Mouse (Mus musculus): ENCODE results near the gene Olfr330. TPM values are rescaled to one million over a fixed set of nuclear protein-coding genes. Genes with fewer than 3 reads are reported as not detected.
"Not testable (repeated sequence)": the region's sequence is repeated elsewhere in the genome, so short reads cannot be mapped to it uniquely, and the experiment has no call there.

The Olfr330 gene
- polyA plus RNA-seq (2016; fragmentation: Nextera tagmentation; extraction: Ambion mirVana): not detected in 2 replicates

GRCm38 (mm10) chr11:58534736-58535135 is at the start of gene Olfr330:
Gene Olfr330, minus strand, starts transcription at chr11:58534836.
- not testable (repeated sequence) for H3K36me3 ChIP-seq (replicated peaks); H3K4me1 ChIP-seq; DNase-seq (ENCODE audit: low spot score); H3K9me3 ChIP-seq; H3K27me3 ChIP-seq (replicated peaks; ENCODE audit: low read depth, poor library complexity, severe bottlenecking); H3K27ac ChIP-seq (replicated peaks); H3K4me3 ChIP-seq

- Histone ChIP-seq H3K36me3 (replicated peaks) (no peaks in the 10 kb centered on the region), H3K4me3 (no peak overlapping the region), H3K9me3 (no peaks in the 10 kb centered on the region), H3K4me1 (no peaks in the 10 kb centered on the region), H3K27ac (replicated peaks) (no peak overlapping the region), H3K27me3 (replicated peaks; ENCODE audit: low read depth, poor library complexity, severe bottlenecking) (no peaks in the 10 kb centered on the region)
- WGBS: 85% methylated on average over 8 of the region's 8 CpGs
- no peak for DNase-seq (ENCODE audit: low spot score)
Measured at GRCm38 (mm10) chr11:58578636-58579035, 44.0 kb upstream of the Olfr330 start.

- Histone ChIP-seq H3K36me3 (replicated peaks) (no peaks in the 10 kb centered on the region), H3K4me3 (no peak within 1 kb of the TSS), H3K4me1 (no peaks in the 10 kb centered on the region), H3K27ac (replicated peaks) (no peak within 1 kb of the TSS), H3K27me3 (replicated peaks; ENCODE audit: low read depth, poor library complexity, severe bottlenecking) (no peaks in the 10 kb centered on the region), H3K9me3 (no peaks in the 10 kb centered on the region)
- DNase-seq (ENCODE audit: low spot score): no peak
- WGBS: 77% methylated on average over 1 of the region's 1 CpGs
Measured at GRCm38 (mm10) chr11:58577430-58577829, 42.8 kb upstream of the Olfr330 start, which contains the start of gene Olfr325. Gene Olfr325, plus strand, starts transcription at chr11:58577730.

- H3K36me3 ChIP-seq (replicated peaks): no peaks in the 10 kb centered on the region
- H3K4me1 ChIP-seq: no peaks in the 10 kb centered on the region
- 82% methylated on average over 5 of the region's 5 CpGs for WGBS
- no peak for DNase-seq (ENCODE audit: low spot score)
- no peaks in the 10 kb centered on the region for H3K27me3 ChIP-seq (replicated peaks; ENCODE audit: low read depth, poor library complexity, severe bottlenecking)
- no peak within 1 kb of the TSS for H3K27ac ChIP-seq (replicated peaks)
- H3K4me3 ChIP-seq: no peak within 1 kb of the TSS
- no peaks in the 10 kb centered on the region for H3K9me3 ChIP-seq
Measured at GRCm38 (mm10) chr11:58570405-58570804, 35.8 kb upstream of the Olfr330 start, which contains the start of gene Olfr224. Gene Olfr224, minus strand, starts transcription at chr11:58570553.

GRCm38 (mm10) chr11:58555536-58555935 is 20.9 kb upstream of the Olfr330 start, which contains the start of gene Olfr328:
Gene Olfr328, minus strand, starts transcription at chr11:58555636.
- 93% methylated on average over 1 of the region's 1 CpGs for WGBS
- Histone ChIP-seq H3K27me3 (replicated peaks; ENCODE audit: low read depth, poor library complexity, severe bottlenecking) (no peaks in the 10 kb centered on the region), H3K27ac (replicated peaks) (no peak within 1 kb of the TSS), H3K9me3 (no peaks in the 10 kb centered on the region), H3K4me1 (no peaks in the 10 kb centered on the region), H3K36me3 (replicated peaks) (no peaks in the 10 kb centered on the region), H3K4me3 (no peak within 1 kb of the TSS)
- no peak for DNase-seq (ENCODE audit: low spot score)

- H3K9me3 ChIP-seq: no peaks in the 10 kb centered on the region
- H3K4me3 ChIP-seq: no peak within 1 kb of the TSS
- no peak for DNase-seq (ENCODE audit: low spot score)
- H3K36me3 ChIP-seq (replicated peaks): no peaks in the 10 kb centered on the region
- no peak within 1 kb of the TSS for H3K27ac ChIP-seq (replicated peaks)
- no peaks in the 10 kb centered on the region for H3K4me1 ChIP-seq
- WGBS: 84% methylated on average over 5 of the region's 5 CpGs
- H3K27me3 ChIP-seq (replicated peaks; ENCODE audit: low read depth, poor library complexity, severe bottlenecking): no peaks in the 10 kb centered on the region
Measured at GRCm38 (mm10) chr11:58546322-58546721, 11.7 kb upstream of the Olfr330 start, which contains the start of gene Olfr329-ps. Gene Olfr329-ps, minus strand, starts transcription at chr11:58546422.

GRCm38 (mm10) chr11:58519756-58520155 is 14.9 kb downstream of the Olfr330 start:
- H3K9me3 ChIP-seq; H3K27me3 ChIP-seq (replicated peaks; ENCODE audit: low read depth, poor library complexity, severe bottlenecking); DNase-seq (ENCODE audit: low spot score); H3K4me1 ChIP-seq; H3K4me3 ChIP-seq; H3K36me3 ChIP-seq (replicated peaks); H3K27ac ChIP-seq (replicated peaks): not testable (repeated sequence)
- WGBS: 92% methylated on average over 8 of the region's 9 CpGs

- not testable (repeated sequence) for H3K4me3 ChIP-seq; H3K4me1 ChIP-seq; H3K9me3 ChIP-seq; H3K27me3 ChIP-seq (replicated peaks; ENCODE audit: low read depth, poor library complexity, severe bottlenecking); H3K36me3 ChIP-seq (replicated peaks); H3K27ac ChIP-seq (replicated peaks); DNase-seq (ENCODE audit: low spot score)
- WGBS: 93% methylated on average over 18 of the region's 18 CpGs
Measured at GRCm38 (mm10) chr11:58518916-58519315, 15.7 kb downstream of the Olfr330 start.

- not testable (repeated sequence) for H3K36me3 ChIP-seq (replicated peaks); H3K4me1 ChIP-seq; DNase-seq (ENCODE audit: low spot score); H3K9me3 ChIP-seq; H3K4me3 ChIP-seq; H3K27ac ChIP-seq (replicated peaks); H3K27me3 ChIP-seq (replicated peaks; ENCODE audit: low read depth, poor library complexity, severe bottlenecking)
- WGBS: 87% methylated on average over 19 of the region's 19 CpGs
Measured at GRCm38 (mm10) chr11:58509058-58509457, 25.6 kb downstream of the Olfr330 start.

- not testable (repeated sequence) for H3K4me1 ChIP-seq; H3K36me3 ChIP-seq (replicated peaks); H3K9me3 ChIP-seq; DNase-seq (ENCODE audit: low spot score); H3K27ac ChIP-seq (replicated peaks); H3K4me3 ChIP-seq; H3K27me3 ChIP-seq (replicated peaks; ENCODE audit: low read depth, poor library complexity, severe bottlenecking)
Measured at GRCm38 (mm10) chr11:58502472-58502871, 32.2 kb downstream of the Olfr330 start, which contains the start of gene Olfr331. Gene Olfr331, minus strand, starts transcription at chr11:58502572.

GRCm38 (mm10) chr11:58499290-58499689 is 35.3 kb downstream of the Olfr330 start:
- H3K27me3 ChIP-seq (replicated peaks; ENCODE audit: low read depth, poor library complexity, severe bottlenecking): no peaks in the 10 kb centered on the region
- no peak overlapping the region for H3K27ac ChIP-seq (replicated peaks)
- 73% methylated on average over 3 of the region's 3 CpGs for WGBS
- no peaks in the 10 kb centered on the region for H3K9me3 ChIP-seq
- H3K4me1 ChIP-seq: no peaks in the 10 kb centered on the region
- no peaks in the 10 kb centered on the region for H3K36me3 ChIP-seq (replicated peaks)
- no peak for DNase-seq (ENCODE audit: low spot score)
- no peak overlapping the region for H3K4me3 ChIP-seq

- Histone ChIP-seq H3K36me3 (replicated peaks) (no peaks in the 10 kb centered on the region), H3K4me3 (no peak overlapping the region), H3K9me3 (no peaks in the 10 kb centered on the region), H3K4me1 (no peaks in the 10 kb centered on the region), H3K27me3 (replicated peaks; ENCODE audit: low read depth, poor library complexity, severe bottlenecking) (no peaks in the 10 kb centered on the region), H3K27ac (replicated peaks) (no peak overlapping the region)
- no peak for DNase-seq (ENCODE audit: low spot score)
- WGBS: 83% methylated on average over 9 of the region's 9 CpGs
Measured at GRCm38 (mm10) chr11:58498761-58499160, 35.9 kb downstream of the Olfr330 start.

- WGBS: 87% methylated on average over 2 of the region's 2 CpGs
- Histone ChIP-seq H3K4me3 (no peak within 1 kb of the TSS), H3K27ac (replicated peaks) (no peak within 1 kb of the TSS), H3K9me3 (no peaks in the 10 kb centered on the region), H3K27me3 (replicated peaks; ENCODE audit: low read depth, poor library complexity, severe bottlenecking) (no peaks in the 10 kb centered on the region), H3K4me1 (no peaks in the 10 kb centered on the region), H3K36me3 (replicated peaks) (no peaks in the 10 kb centered on the region)
- no peak for DNase-seq (ENCODE audit: low spot score)
Measured at GRCm38 (mm10) chr11:58492455-58492854, 42.2 kb downstream of the Olfr330 start, which contains the start of gene Olfr332. Gene Olfr332, minus strand, starts transcription at chr11:58492555.

Data from embryonic facial prominence, embryonic 10.5 days (tissue).